Mouse (Mus musculus) C2C12 (cell line): ENCODE measurements around the gene Fam169b. TPM values are rescaled to one million over a fixed set of nuclear protein-coding genes. Genes with fewer than 3 reads are reported as not detected.

Experiments
- H3K27me3 ChIP-seq: one replicate; pipeline ENCODE4 v1.6.1; 2011; ENCODE audit not compliant: control insufficient read depth, insufficient read depth, insufficient read length
- H3K36me3 ChIP-seq: one replicate; pipeline ENCODE4 v1.6.1; 2011; ENCODE audit not compliant: control insufficient read depth, insufficient read depth
- H3K4me3 ChIP-seq: one replicate; pipeline ENCODE4 v1.5.1; 2011; ENCODE audit warnings: mild to moderate bottlenecking, control low read depth; ENCODE audit not compliant: poor library complexity, insufficient read depth, severe bottlenecking
- H3K79me2 ChIP-seq: one replicate; pipeline ENCODE4 v1.6.1; 2011; ENCODE audit not compliant: control insufficient read depth, insufficient read depth
- H3K79me3 ChIP-seq: one replicate; pipeline ENCODE4 v1.6.1; 2011; ENCODE audit warnings: low read depth, control low read depth
- H3ac ChIP-seq: one replicate; pipeline ENCODE3; 2011; ENCODE audit warnings: low read depth; ENCODE audit not compliant: control insufficient read depth, insufficient read length
- CEBPB ChIP-seq: IDR thresholded peaks from one replicate; pipeline ENCODE4 v1.6.1; 2011; ENCODE audit warnings: low read depth, mild to moderate bottlenecking, control low read depth, moderate library complexity
- CTCF ChIP-seq: IDR thresholded peaks from one replicate; pipeline ENCODE4 v1.5.1; 2011; ENCODE audit not compliant: control insufficient read depth, insufficient read depth, insufficient read length
- FOSL1 ChIP-seq: IDR thresholded peaks from one replicate; pipeline ENCODE4 v1.8.0; 2011; ENCODE audit warnings: mild to moderate bottlenecking, low read length; ENCODE audit not compliant: poor library complexity, insufficient read depth, severe bottlenecking
- MAX ChIP-seq: IDR thresholded peaks from one replicate; pipeline ENCODE4 v1.6.1; 2011; ENCODE audit warnings: mild to moderate bottlenecking, control low read depth
- MYOD1 ChIP-seq: IDR thresholded peaks from one replicate; pipeline ENCODE4 v1.6.1; 2011; ENCODE audit warnings: low read depth; ENCODE audit not compliant: control insufficient read depth, insufficient read length
- MYOG ChIP-seq: IDR thresholded peaks from one replicate; pipeline ENCODE4 v1.6.1; 2011; ENCODE audit not compliant: control insufficient read depth, insufficient read length; ENCODE audit errors: extremely low read depth
- USF1 ChIP-seq: IDR thresholded peaks from one replicate; pipeline ENCODE4 v1.6.1; 2011; ENCODE audit warnings: low read depth, mild to moderate bottlenecking, control low read depth, moderate library complexity
- long read RNA-seq, 2 experiments: library from polyadenylated mRNA; unstranded; transcript quantifications; one replicate each; pipeline ENCODE4 v2.0.0; 2019 to 2020
- polyA plus RNA-seq: library from polyadenylated mRNA; unstranded; fragments of >200 nt; fragmentation: generic; extraction: Trizol; gene quantifications from one replicate; pipeline ENCODE4 v1.2.1, GENCODE M21; 2012; ENCODE audit warnings: missing spikeins

Fam169b gene
- polyA plus RNA-seq, result 0.06 TPM
- long read RNA-seq, experiment 1, result 0 reads
- long read RNA-seq, experiment 2, result 0 reads

DNA sequence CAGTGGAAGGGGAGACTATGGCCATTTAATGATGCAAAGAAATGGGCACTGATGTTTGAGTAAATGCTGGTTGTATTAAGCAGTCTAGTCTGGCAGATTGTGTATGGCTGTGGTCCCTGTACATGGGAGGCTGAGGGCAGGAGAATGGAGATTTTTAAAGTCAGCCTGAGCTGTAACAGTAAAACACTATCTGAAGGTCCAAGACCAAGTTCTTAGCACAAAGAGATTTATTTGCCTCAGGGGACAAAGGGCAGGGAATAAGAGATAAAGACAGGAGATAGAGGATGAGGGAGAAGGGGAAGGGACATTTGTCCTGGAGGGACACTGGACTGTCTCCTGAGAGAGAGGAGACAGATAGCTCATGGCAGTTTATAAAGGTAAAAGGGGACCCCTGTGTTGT lies at the start of gene Fam169b:
Gene Fam169b, plus strand, starts transcription at position 325 of the 400 bp plus-strand sequence.
- Histone ChIP-seq H3ac (no peak within 1 kb of the TSS), H3K79me3 (no peaks in the 10 kb centered on the region), H3K79me2 (no peaks in the 10 kb centered on the region), H3K4me3 (no peak within 1 kb of the TSS), H3K27me3 (no peaks in the 10 kb centered on the region), H3K36me3 (no peaks in the 10 kb centered on the region)
- TF ChIP-seq MYOD1 (no peak), MYOG (no peak), CEBPB (no peak), FOSL1 (no peak), MAX (no peak), USF1 (no peak), CTCF (no peak)

DNA sequence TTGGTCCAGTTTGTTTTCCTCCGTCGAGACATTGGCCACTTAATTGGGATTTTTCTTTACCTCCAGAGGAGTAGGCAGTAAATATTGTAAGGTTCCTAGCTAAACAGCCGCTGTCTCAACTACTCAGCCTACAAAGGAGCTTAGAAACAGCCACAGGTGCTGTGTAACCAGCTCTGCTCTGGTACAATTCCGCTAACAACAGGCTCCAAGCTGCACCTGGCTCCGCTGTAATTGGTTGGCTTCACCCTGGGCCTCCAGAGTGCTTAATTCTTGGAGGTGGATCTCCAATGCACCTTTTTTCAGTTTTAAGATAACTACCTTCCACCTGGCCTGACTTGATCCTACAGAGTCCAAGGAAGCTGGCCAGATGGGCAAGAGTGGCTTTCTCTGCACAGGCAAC lies 49.6 kb upstream of the Fam169b start:
- Histone ChIP-seq H3K27me3 (no peaks in the 10 kb centered on the region), H3ac (no peak overlapping the region), H3K4me3 (no peak overlapping the region), H3K36me3 (peaks cover 7% of the 10 kb centered on the region), H3K79me2 (no peaks in the 10 kb centered on the region), H3K79me3 (no peaks in the 10 kb centered on the region)
- no peak for TF ChIP-seq CTCF
- TF ChIP-seq MYOG, result no peak
- no peak for TF ChIP-seq MAX
- TF ChIP-seq FOSL1, result no peak
- no peak for TF ChIP-seq CEBPB
- TF ChIP-seq MYOD1, result no peak
- TF ChIP-seq USF1, result no peak

DNA sequence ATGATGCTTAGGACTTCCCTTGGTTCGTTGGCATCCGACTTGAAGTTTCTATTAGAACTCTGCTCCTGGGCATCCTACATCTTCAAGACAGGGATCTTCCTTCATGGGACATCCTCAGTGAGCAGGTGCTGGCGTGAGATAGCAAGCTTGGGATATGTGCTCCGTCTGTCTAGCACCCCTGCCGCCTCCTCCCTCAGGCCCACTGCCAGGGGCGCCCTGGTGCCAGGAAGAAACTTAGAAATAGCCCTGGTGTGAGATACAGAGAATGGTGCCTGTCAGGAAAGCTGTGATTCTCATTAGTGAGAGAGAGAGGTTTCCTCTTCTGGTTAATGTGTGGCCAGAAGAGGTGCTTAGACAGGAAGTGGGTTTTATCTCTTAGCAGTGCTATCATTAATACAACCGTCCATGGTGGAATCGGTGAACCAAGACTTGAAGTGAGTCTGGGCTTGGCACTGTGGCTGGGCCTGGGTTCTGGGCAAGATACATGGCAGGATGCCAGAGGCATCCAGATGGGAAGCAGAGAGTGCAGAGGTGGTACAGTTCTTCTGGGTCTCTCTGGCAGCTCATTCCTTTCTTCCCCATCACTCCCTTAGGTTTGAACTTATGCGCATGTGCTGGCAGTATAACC lies 48.1 kb upstream of the Fam169b start:
- TF ChIP-seq FOSL1 (no peak), MAX (no peak), CTCF (no peak), MYOD1 (no peak), CEBPB (no peak), MYOG (no peak), USF1 (no peak)
- H3K36me3 ChIP-seq, result peaks cover 6% of the 10 kb centered on the region
- H3K4me3 ChIP-seq, result no peak overlapping the region
- no peaks in the 10 kb centered on the region for H3K79me2 ChIP-seq
- H3ac ChIP-seq, result no peak overlapping the region
- H3K79me3 ChIP-seq, result no peaks in the 10 kb centered on the region
- H3K27me3 ChIP-seq, result no peaks in the 10 kb centered on the region

DNA sequence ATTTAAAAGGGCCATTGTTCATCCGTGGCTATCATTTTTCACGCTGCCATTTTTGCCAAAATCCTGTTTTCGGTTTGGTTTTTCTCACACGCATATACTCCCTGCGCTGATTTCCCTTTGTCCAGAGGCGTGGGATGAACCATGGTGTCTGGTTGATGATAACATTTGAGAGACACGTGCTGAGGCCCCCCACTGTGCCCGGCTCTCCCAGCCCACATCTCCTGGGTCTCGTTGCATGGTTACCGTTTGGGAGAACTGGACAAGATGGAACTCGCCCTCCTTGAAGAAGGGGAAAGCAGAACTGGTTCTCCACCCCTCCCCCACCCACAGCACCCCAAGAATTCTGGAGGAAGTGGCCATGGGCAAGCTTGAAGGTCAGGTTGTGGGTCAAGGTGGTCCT lies 46.6 kb upstream of the Fam169b start:
- H3K4me3 ChIP-seq, result no peak overlapping the region
- no peaks in the 10 kb centered on the region for H3K79me3 ChIP-seq
- H3ac ChIP-seq, result no peak overlapping the region
- no peaks in the 10 kb centered on the region for H3K27me3 ChIP-seq
- TF ChIP-seq MAX, result no peak
- TF ChIP-seq MYOD1, result no peak
- no peak for TF ChIP-seq CTCF
- TF ChIP-seq MYOG, result no peak
- TF ChIP-seq USF1, result no peak
- no peak for TF ChIP-seq FOSL1
- no peak for TF ChIP-seq CEBPB
- no peaks in the 10 kb centered on the region for H3K79me2 ChIP-seq
- H3K36me3 ChIP-seq, result peaks cover 5% of the 10 kb centered on the region

DNA sequence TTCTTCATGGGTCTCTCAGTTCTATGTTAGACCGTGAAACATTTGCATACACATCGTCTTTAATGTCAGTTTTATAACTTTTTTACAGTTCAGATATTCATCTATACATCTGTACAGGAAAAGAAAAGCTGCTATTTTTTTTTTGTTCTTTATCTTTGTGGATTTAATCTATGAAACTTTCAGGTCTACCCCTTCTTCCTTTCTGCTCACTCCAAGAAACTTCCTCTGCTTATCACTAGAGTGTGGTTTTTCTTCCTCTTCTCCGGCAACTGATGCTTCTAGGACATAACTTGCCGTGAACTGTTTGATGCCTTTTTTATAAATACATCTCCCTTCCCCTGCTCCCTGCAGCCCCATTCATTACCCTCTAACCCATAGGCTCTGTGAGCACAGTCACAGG lies 46.0 kb upstream of the Fam169b start:
- TF ChIP-seq MAX, result no peak
- TF ChIP-seq FOSL1, result no peak
- TF ChIP-seq USF1, result no peak
- no peak for TF ChIP-seq MYOG
- no peak for TF ChIP-seq CEBPB
- no peak for TF ChIP-seq CTCF
- TF ChIP-seq MYOD1, result no peak
- Histone ChIP-seq H3K27me3 (no peaks in the 10 kb centered on the region), H3K36me3 (no peaks in the 10 kb centered on the region), H3K79me3 (no peaks in the 10 kb centered on the region), H3ac (no peak overlapping the region), H3K79me2 (no peaks in the 10 kb centered on the region), H3K4me3 (no peak overlapping the region)
